Mouse (Mus musculus): Measurements from ENCODE around the gene 4930435E12Rik.
"Not testable (repeated sequence)": the region's sequence is repeated elsewhere in the genome, so short reads cannot be mapped to it uniquely, and the experiment has no call there.

The 4930435E12Rik gene

GRCm38 (mm10) chr16:38828649-38829048 is at the start of gene 4930435E12Rik:
4930435E12Rik (minus strand) TSS chr16:38828749.
- DNase-seq (ENCODE audit: low spot score in 2 of 2): no peak

GRCm38 (mm10) chr16:38874481-38874880 is 45.9 kb upstream of the 4930435E12Rik start:
- no peak for DNase-seq (ENCODE audit: low spot score in 2 of 2)

- DNase-seq (ENCODE audit: low spot score in 2 of 2): no peak
These were observed 44.7 kb upstream of the 4930435E12Rik start for GRCm38 (mm10) chr16:38873231-38873630.

- DNase-seq (ENCODE audit: low spot score in 2 of 2): no peak
These were observed 35.8 kb upstream of the 4930435E12Rik start for GRCm38 (mm10) chr16:38864358-38864757.

- no peak for DNase-seq (ENCODE audit: low spot score in 2 of 2)
These were observed 32.0 kb upstream of the 4930435E12Rik start for GRCm38 (mm10) chr16:38860548-38860947.

- no peak for DNase-seq (ENCODE audit: low spot score in 2 of 2)
These were observed 29.7 kb upstream of the 4930435E12Rik start for GRCm38 (mm10) chr16:38858120-38858749.

GRCm38 (mm10) chr16:38812521-38812920 is 16.0 kb downstream of the 4930435E12Rik start:
- DNase-seq (ENCODE audit: low spot score in 2 of 2): peak in 1 of 2 experiments; percentile 44

GRCm38 (mm10) chr16:38810196-38810595 is 18.4 kb downstream of the 4930435E12Rik start:
- DNase-seq (ENCODE audit: low spot score in 2 of 2): no peak

GRCm38 (mm10) chr16:38807796-38808195 is 20.8 kb downstream of the 4930435E12Rik start:
- DNase-seq (ENCODE audit: low spot score in 2 of 2): not testable (repeated sequence)

GRCm38 (mm10) chr16:38800091-38800490 is 28.5 kb downstream of the 4930435E12Rik start, which contains the start of gene Upk1b:
Upk1b (minus strand) TSS chr16:38800328.
- DNase-seq (ENCODE audit: low spot score in 2 of 2): no peak

- no peak for DNase-seq (ENCODE audit: low spot score in 2 of 2)
These were observed 29.5 kb downstream of the 4930435E12Rik start for GRCm38 (mm10) chr16:38798957-38799450.

- no peak for DNase-seq (ENCODE audit: low spot score in 2 of 2)
These were observed 35.4 kb downstream of the 4930435E12Rik start for GRCm38 (mm10) chr16:38793120-38793519.

- DNase-seq (ENCODE audit: low spot score in 2 of 2): no peak
These were observed 38.6 kb downstream of the 4930435E12Rik start for GRCm38 (mm10) chr16:38789966-38790365.

GRCm38 (mm10) chr16:38789016-38789415 is 39.5 kb downstream of the 4930435E12Rik start:
- no peak for DNase-seq (ENCODE audit: low spot score in 2 of 2)

- no peak for DNase-seq (ENCODE audit: low spot score in 2 of 2)
These were observed 43.2 kb downstream of the 4930435E12Rik start for GRCm38 (mm10) chr16:38785301-38785700.

- no peak for DNase-seq (ENCODE audit: low spot score in 2 of 2)
These were observed 46.0 kb downstream of the 4930435E12Rik start for GRCm38 (mm10) chr16:38782524-38783067.

GRCm38 (mm10) chr16:38781946-38782345 is 46.6 kb downstream of the 4930435E12Rik start:
- no peak for DNase-seq (ENCODE audit: low spot score in 2 of 2)

GRCm38 (mm10) chr16:38780960-38781572 is 47.5 kb downstream of the 4930435E12Rik start:
- DNase-seq (ENCODE audit: low spot score in 2 of 2): no peak

- DNase-seq (ENCODE audit: low spot score in 2 of 2): no peak
These were observed 52.2 kb downstream of the 4930435E12Rik start for GRCm38 (mm10) chr16:38776342-38776741.

- DNase-seq (ENCODE audit: low spot score in 2 of 2): no peak
These were observed 53.4 kb downstream of the 4930435E12Rik start for GRCm38 (mm10) chr16:38774964-38775746.

- DNase-seq (ENCODE audit: low spot score in 2 of 2): no peak
These were observed 55.5 kb downstream of the 4930435E12Rik start for GRCm38 (mm10) chr16:38772906-38773496.

- DNase-seq (ENCODE audit: low spot score in 2 of 2): no peak
These were observed 57.4 kb downstream of the 4930435E12Rik start for GRCm38 (mm10) chr16:38771145-38771544.

All from spleen, postnatal 14 days (tissue).